Mouse (Mus musculus): ENCODE measurements around the gene Fam163b. TPM values are rescaled to one million over a fixed set of nuclear protein-coding genes. Genes with fewer than 3 reads are reported as not detected.
A peak's percentile ranks its signal among the peaks of the same experiment; 100 is the strongest.

The Fam163b gene
- polyA plus RNA-seq, 1 experiment from 2014 or later = 0.11 TPM

GRCm38 (mm10) chr2:27149457-27149856, 7.2 kb upstream of the Fam163b start:
- Histone ChIP-seq H3K9ac (replicated peaks; ENCODE audit: low read length) (no peak overlapping the region), H3K4me3 (ENCODE audit: low read depth, low read length) (no peak overlapping the region), H3K36me3 (replicated peaks; ENCODE audit: control insufficient read depth, insufficient read depth, low read depth, low read length) (no peaks in the 10 kb centered on the region), H3K9me3 (replicated peaks; ENCODE audit: control insufficient read depth, low read length) (no peaks in the 10 kb centered on the region), H3K4me1 (ENCODE audit: control insufficient read depth, insufficient read depth, low read length) (no peaks in the 10 kb centered on the region), H3K27ac (replicated peaks; ENCODE audit: low read depth, low read length) (no peak overlapping the region), H3K4me2 (ENCODE audit: low read depth, low read length) (no peak overlapping the region), H3K27me3 (ENCODE audit: control insufficient read depth, insufficient read depth, low read length) (no peaks in the 10 kb centered on the region)
- ATAC-seq (replicated peaks; ENCODE audit: insufficient number of reproducible peaks, low FRiP score, low TSS enrichment, low read depth) (no peak), DNase-seq (ENCODE audit: low spot score) (peak; percentile 3)
- WGBS = 9% methylated on average over 2 of the region's 2 CpGs

- Histone ChIP-seq H3K4me2 (ENCODE audit: low read depth, low read length) (no peak overlapping the region), H3K27me3 (ENCODE audit: control insufficient read depth, insufficient read depth, low read length) (peaks cover 7% of the 10 kb centered on the region), H3K36me3 (replicated peaks; ENCODE audit: control insufficient read depth, insufficient read depth, low read depth, low read length) (no peaks in the 10 kb centered on the region), H3K4me1 (ENCODE audit: control insufficient read depth, insufficient read depth, low read length) (no peaks in the 10 kb centered on the region), H3K4me3 (ENCODE audit: low read depth, low read length) (no peak overlapping the region), H3K9ac (replicated peaks; ENCODE audit: low read length) (no peak overlapping the region), H3K9me3 (replicated peaks; ENCODE audit: control insufficient read depth, low read length) (no peaks in the 10 kb centered on the region), H3K27ac (replicated peaks; ENCODE audit: low read depth, low read length) (no peak overlapping the region)
- no peak for ATAC-seq (replicated peaks; ENCODE audit: insufficient number of reproducible peaks, low FRiP score, low TSS enrichment, low read depth)
- 65% methylated on average over 6 of the region's 6 CpGs for WGBS
- DNase-seq (ENCODE audit: low spot score) = no peak
Measured at GRCm38 (mm10) chr2:27146840-27147239, 4.5 kb upstream of the Fam163b start.

GRCm38 (mm10) chr2:27144957-27145356, 2.7 kb upstream of the Fam163b start:
- H3K9me3 ChIP-seq (replicated peaks; ENCODE audit: control insufficient read depth, low read length) = no peaks in the 10 kb centered on the region
- ATAC-seq (replicated peaks; ENCODE audit: insufficient number of reproducible peaks, low FRiP score, low TSS enrichment, low read depth) (no peak), DNase-seq (ENCODE audit: low spot score) (no peak)
- H3K27me3 ChIP-seq (ENCODE audit: control insufficient read depth, insufficient read depth, low read length) = peaks cover 17% of the 10 kb centered on the region
- no peaks in the 10 kb centered on the region for H3K4me1 ChIP-seq (ENCODE audit: control insufficient read depth, insufficient read depth, low read length)
- H3K4me3 ChIP-seq (ENCODE audit: low read depth, low read length) = no peak overlapping the region
- WGBS = 86% methylated on average over 2 of the region's 2 CpGs
- H3K4me2 ChIP-seq (ENCODE audit: low read depth, low read length) = no peak overlapping the region
- H3K36me3 ChIP-seq (replicated peaks; ENCODE audit: control insufficient read depth, insufficient read depth, low read depth, low read length) = no peaks in the 10 kb centered on the region
- no peak overlapping the region for H3K9ac ChIP-seq (replicated peaks; ENCODE audit: low read length)
- H3K27ac ChIP-seq (replicated peaks; ENCODE audit: low read depth, low read length) = no peak overlapping the region

GRCm38 (mm10) chr2:27138356-27138755, 3.9 kb downstream of the Fam163b start:
- DNase-seq (ENCODE audit: low spot score) = no peak
- Histone ChIP-seq H3K4me1 (ENCODE audit: control insufficient read depth, insufficient read depth, low read length) (no peaks in the 10 kb centered on the region), H3K4me3 (ENCODE audit: low read depth, low read length) (no peak overlapping the region), H3K4me2 (ENCODE audit: low read depth, low read length) (no peak overlapping the region), H3K27ac (replicated peaks; ENCODE audit: low read depth, low read length) (no peak overlapping the region), H3K27me3 (ENCODE audit: control insufficient read depth, insufficient read depth, low read length) (peaks cover 17% of the 10 kb centered on the region), H3K9ac (replicated peaks; ENCODE audit: low read length) (no peak overlapping the region), H3K9me3 (replicated peaks; ENCODE audit: control insufficient read depth, low read length) (no peaks in the 10 kb centered on the region), H3K36me3 (replicated peaks; ENCODE audit: control insufficient read depth, insufficient read depth, low read depth, low read length) (no peaks in the 10 kb centered on the region)
- 62% methylated on average over 4 of the region's 4 CpGs for WGBS
- ATAC-seq (replicated peaks; ENCODE audit: insufficient number of reproducible peaks, low FRiP score, low TSS enrichment, low read depth) = no peak

- DNase-seq (ENCODE audit: low spot score) (no peak), ATAC-seq (replicated peaks; ENCODE audit: insufficient number of reproducible peaks, low FRiP score, low TSS enrichment, low read depth) (no peak)
- no peaks in the 10 kb centered on the region for H3K9me3 ChIP-seq (replicated peaks; ENCODE audit: control insufficient read depth, low read length)
- WGBS = 77% methylated on average over 1 of the region's 1 CpGs
- no peak overlapping the region for H3K9ac ChIP-seq (replicated peaks; ENCODE audit: low read length)
- no peaks in the 10 kb centered on the region for H3K36me3 ChIP-seq (replicated peaks; ENCODE audit: control insufficient read depth, insufficient read depth, low read depth, low read length)
- no peaks in the 10 kb centered on the region for H3K4me1 ChIP-seq (ENCODE audit: control insufficient read depth, insufficient read depth, low read length)
- H3K27me3 ChIP-seq (ENCODE audit: control insufficient read depth, insufficient read depth, low read length) = peaks cover 9% of the 10 kb centered on the region
- H3K27ac ChIP-seq (replicated peaks; ENCODE audit: low read depth, low read length) = no peak overlapping the region
- H3K4me3 ChIP-seq (ENCODE audit: low read depth, low read length) = no peak overlapping the region
- H3K4me2 ChIP-seq (ENCODE audit: low read depth, low read length) = no peak overlapping the region
Measured at GRCm38 (mm10) chr2:27136789-27137188, 5.5 kb downstream of the Fam163b start.

GRCm38 (mm10) chr2:27136336-27136735, 6.0 kb downstream of the Fam163b start:
- ATAC-seq (replicated peaks; ENCODE audit: insufficient number of reproducible peaks, low FRiP score, low TSS enrichment, low read depth) = no peak
- 73% methylated on average over 3 of the region's 3 CpGs for WGBS
- no peak for DNase-seq (ENCODE audit: low spot score)
- Histone ChIP-seq H3K4me1 (ENCODE audit: control insufficient read depth, insufficient read depth, low read length) (no peaks in the 10 kb centered on the region), H3K4me3 (ENCODE audit: low read depth, low read length) (no peak overlapping the region), H3K4me2 (ENCODE audit: low read depth, low read length) (no peak overlapping the region), H3K27me3 (ENCODE audit: control insufficient read depth, insufficient read depth, low read length) (peaks cover 5% of the 10 kb centered on the region), H3K9ac (replicated peaks; ENCODE audit: low read length) (no peak overlapping the region), H3K27ac (replicated peaks; ENCODE audit: low read depth, low read length) (no peak overlapping the region), H3K9me3 (replicated peaks; ENCODE audit: control insufficient read depth, low read length) (no peaks in the 10 kb centered on the region), H3K36me3 (replicated peaks; ENCODE audit: control insufficient read depth, insufficient read depth, low read depth, low read length) (no peaks in the 10 kb centered on the region)

GRCm38 (mm10) chr2:27135935-27136334, 6.4 kb downstream of the Fam163b start:
- H3K36me3 ChIP-seq (replicated peaks; ENCODE audit: control insufficient read depth, insufficient read depth, low read depth, low read length) = no peaks in the 10 kb centered on the region
- H3K9me3 ChIP-seq (replicated peaks; ENCODE audit: control insufficient read depth, low read length) = no peaks in the 10 kb centered on the region
- no peak overlapping the region for H3K4me2 ChIP-seq (ENCODE audit: low read depth, low read length)
- H3K27me3 ChIP-seq (ENCODE audit: control insufficient read depth, insufficient read depth, low read length) = peaks cover under 1% of the 10 kb centered on the region
- WGBS = 88% methylated on average over 5 of the region's 5 CpGs
- DNase-seq (ENCODE audit: low spot score) = no peak
- no peaks in the 10 kb centered on the region for H3K4me1 ChIP-seq (ENCODE audit: control insufficient read depth, insufficient read depth, low read length)
- no peak overlapping the region for H3K27ac ChIP-seq (replicated peaks; ENCODE audit: low read depth, low read length)
- H3K4me3 ChIP-seq (ENCODE audit: low read depth, low read length) = no peak overlapping the region
- H3K9ac ChIP-seq (replicated peaks; ENCODE audit: low read length) = no peak overlapping the region
- ATAC-seq (replicated peaks; ENCODE audit: insufficient number of reproducible peaks, low FRiP score, low TSS enrichment, low read depth) = no peak

- ATAC-seq (replicated peaks; ENCODE audit: insufficient number of reproducible peaks, low FRiP score, low TSS enrichment, low read depth) (no peak), DNase-seq (ENCODE audit: low spot score) (no peak)
- no peaks in the 10 kb centered on the region for H3K9me3 ChIP-seq (replicated peaks; ENCODE audit: control insufficient read depth, low read length)
- no peak overlapping the region for H3K4me3 ChIP-seq (ENCODE audit: low read depth, low read length)
- H3K9ac ChIP-seq (replicated peaks; ENCODE audit: low read length) = no peak overlapping the region; the same call in 1 of the 2 replicates
- no peaks in the 10 kb centered on the region for H3K36me3 ChIP-seq (replicated peaks; ENCODE audit: control insufficient read depth, insufficient read depth, low read depth, low read length)
- 66% methylated on average over 3 of the region's 3 CpGs for WGBS
- no peaks in the 10 kb centered on the region for H3K4me1 ChIP-seq (ENCODE audit: control insufficient read depth, insufficient read depth, low read length)
- no peaks in the 10 kb centered on the region for H3K27me3 ChIP-seq (ENCODE audit: control insufficient read depth, insufficient read depth, low read length)
- H3K4me2 ChIP-seq (ENCODE audit: low read depth, low read length) = no peak overlapping the region
- no peak overlapping the region for H3K27ac ChIP-seq (replicated peaks; ENCODE audit: low read depth, low read length)
Measured at GRCm38 (mm10) chr2:27128990-27129389, 13.3 kb downstream of the Fam163b start.
